Mouse (Mus musculus) adipocyte (in vitro differentiated cells): ENCODE results near the gene Xdh.

Source experiments
- DNase-seq: peaks from one replicate; pipeline ENCODE4 v3.0.0-alpha.2; 2016; ENCODE audit warnings: low spot score

Gene Xdh

DNA sequence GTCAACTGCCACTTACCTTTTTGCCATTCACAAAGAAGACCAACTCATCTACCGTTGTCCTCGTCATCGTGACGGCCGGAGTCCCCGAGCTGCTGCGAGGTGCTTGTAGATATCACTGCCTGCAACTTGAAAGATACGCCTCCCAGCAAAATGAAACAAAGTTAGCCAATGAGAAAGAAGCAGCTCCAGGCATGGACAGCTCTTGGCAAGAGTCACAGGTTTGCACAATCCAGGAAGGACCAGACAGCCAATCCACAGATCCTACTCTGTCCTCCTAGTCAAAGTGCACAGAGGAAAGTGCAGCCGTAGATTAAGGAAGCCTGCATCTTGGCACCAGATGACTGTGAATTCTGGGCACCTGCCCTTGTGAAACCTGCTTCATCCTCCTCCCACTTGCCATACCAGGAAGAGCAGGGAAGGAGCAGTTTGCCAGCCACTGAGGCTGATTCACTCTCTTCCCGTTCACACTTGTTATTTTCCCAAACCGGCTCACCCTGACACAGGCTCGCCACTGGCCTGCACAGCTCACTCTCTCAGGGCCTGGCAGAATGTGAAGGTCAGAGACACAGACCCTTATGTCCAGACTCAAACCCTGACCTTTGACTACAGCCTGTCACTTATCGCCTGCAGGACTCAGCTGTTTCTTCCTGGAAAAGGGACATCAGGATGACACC, at the start of gene Xdh:
Gene Xdh, minus strand, starts transcription at position 135 of the 674 bp plus-strand sequence.
- DNase-seq = peak; percentile 96

DNA sequence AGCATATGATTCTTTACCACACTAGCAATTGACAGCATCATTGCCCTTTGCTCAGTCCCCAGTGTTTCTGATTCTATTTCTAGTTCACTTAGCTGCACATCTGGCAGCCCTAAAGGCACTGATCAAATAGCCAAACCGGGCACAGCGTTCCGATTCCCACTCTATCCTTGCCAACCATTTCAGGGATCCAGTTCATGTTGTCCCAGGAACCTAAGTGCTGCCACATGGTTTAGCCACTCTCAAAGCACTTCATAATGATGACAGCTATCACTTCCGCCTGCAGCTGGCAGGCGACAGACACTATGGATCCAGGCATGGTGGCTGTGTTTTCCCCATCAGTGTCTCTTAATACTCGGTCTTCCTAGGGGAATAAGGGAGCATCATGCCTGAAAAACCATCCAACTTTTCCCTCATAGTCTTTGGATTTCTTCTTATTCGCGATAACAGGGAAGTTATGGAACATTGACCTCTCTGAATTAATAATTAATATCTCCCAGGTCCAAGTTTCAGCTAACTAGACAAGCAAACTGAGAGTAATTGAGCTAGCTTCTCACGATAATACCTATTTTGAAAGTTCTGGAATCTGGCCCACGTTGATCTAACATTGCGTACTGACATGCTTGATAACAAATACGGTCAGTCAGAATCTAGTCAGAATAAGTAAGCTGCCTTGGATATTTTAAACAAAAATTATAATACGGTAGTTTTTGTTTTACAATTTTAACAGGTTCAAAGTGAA, 46.1 kb upstream of the Xdh start:
- peak; percentile 54 for DNase-seq

DNA sequence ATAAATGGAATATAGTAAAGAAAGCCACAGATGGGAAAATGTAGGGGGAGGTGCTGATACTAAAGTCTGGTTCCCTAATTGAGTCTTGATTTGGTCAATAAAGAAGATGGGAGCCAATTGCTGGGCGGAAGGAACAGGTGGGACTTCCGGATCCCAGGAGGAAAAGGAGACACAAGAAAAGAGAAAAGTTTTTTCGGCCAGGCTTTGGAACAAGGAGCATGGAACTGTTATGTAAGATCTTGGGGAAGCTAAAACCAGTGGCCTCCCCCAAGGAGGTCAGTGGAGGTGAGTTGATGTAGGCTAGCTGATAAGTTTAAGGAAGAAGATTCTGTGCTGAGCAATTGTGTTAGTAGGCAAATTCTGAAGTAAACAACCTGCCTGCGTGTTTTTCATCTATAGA, 41.3 kb upstream of the Xdh start:
- no peak for DNase-seq

DNA sequence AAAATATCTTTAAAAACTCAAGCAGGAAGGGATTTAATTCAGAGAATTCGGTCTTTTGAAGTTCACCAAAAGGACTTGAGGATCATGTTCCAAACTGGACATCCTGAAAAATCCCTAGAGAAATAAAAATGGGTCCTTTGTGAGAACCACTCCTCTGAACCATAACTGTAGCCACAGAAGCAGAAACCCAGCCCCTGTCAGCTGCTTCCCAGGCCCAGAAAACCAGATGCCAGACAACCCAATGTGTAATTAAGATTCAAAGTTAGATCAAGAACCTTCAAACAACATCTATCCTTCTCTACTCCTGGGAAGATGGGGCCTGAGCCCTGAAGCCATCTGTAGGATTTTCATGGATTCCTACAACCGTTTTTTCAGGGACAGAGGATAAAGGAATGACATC, 36.6 kb upstream of the Xdh start:
- DNase-seq = no peak

DNA sequence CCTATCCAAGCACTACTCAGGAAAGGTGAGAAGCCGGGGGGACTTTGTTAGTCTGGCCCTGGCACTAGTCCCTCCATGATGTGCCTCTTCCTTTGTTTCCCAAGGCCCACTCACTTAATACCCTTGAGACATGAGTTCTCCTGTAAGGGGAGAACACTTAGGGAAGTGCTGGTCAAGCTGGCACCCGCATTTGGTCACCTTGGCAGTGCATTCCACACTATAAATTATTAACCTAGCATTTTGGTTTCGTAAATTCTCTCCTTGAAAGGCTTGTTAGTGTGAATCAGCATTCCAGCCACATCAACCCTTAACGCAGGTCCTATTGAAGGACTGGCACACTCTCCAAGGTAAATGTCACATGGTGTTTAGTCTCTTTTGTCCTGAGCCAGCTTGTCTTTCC, 35.9 kb upstream of the Xdh start:
- no peak for DNase-seq

DNA sequence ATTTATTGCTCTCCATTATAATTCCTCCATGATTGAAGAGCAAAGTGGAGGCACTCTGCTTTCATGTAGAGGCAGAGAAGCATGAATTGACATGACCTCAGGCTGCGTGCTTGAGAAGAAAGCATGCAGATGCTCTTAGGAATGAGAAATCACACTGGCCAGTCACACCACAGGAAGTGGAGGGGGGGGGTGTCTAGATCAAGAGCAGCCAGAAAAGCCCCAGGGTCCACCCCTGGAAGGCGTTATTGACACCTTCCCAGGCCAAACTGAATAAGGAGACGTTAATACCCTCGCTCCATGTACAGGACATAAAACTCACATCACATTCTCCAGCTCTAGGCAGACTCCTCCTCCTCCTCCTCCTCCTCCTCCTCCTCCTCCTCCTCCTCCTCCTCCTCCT, 34.5 kb upstream of the Xdh start:
- no peak for DNase-seq

DNA sequence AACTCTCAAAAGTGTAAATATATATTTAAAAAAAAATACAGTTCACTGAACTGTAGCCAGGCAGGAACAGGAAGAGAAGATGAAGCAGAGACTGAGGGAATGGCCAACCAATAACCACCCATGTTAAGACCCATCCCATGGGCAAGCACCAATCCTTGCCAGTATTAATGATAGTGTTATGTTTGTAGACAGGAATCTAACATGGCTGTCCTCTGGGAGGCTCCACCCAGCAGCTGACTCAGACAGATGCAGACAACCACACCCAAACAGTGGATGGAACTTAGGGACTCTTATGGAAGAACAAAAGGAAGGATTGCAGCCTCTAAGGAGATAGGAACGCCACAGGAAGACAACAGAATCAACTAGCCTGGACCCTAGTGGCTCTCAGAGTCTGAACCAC, 32.9 kb upstream of the Xdh start:
- DNase-seq = no peak

DNA sequence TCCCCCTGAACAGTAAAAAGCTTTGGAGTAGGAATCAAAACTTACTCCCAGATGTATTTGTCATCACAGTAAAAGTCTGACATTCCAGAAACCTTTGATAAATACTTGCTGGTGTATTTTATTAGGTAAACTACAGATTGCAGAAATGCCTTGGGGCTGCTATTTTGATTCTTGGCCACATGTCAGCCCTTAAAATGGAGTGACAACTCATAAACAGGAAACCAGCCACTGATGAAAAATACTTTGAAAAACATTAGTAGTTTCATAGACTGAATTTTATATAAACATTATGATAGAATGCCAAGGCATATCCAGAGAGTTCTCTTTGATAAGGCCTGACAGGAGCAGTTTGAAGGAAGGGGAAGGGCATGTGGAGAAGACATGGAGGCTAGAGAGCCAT, 26.1 kb upstream of the Xdh start:
- no peak for DNase-seq

DNA sequence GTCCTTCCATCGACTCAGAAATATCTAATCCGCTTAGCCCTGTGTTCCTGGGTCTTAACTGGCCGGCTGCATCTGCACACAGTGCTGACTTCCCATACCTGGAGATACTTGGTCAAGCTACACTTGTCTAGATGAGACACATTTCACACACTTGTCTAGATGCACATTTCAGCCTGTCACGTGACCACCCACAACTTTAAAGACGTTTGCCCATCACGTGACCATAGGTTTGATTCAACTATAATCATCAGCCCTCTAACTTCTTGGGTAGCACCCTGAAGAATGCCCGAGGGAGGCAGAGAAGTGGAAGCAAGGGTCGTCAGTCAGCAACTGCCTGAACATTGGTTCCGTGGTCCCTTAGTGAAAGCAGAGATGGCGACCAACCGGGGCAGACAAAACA, 22.7 kb upstream of the Xdh start:
- no peak for DNase-seq

DNA sequence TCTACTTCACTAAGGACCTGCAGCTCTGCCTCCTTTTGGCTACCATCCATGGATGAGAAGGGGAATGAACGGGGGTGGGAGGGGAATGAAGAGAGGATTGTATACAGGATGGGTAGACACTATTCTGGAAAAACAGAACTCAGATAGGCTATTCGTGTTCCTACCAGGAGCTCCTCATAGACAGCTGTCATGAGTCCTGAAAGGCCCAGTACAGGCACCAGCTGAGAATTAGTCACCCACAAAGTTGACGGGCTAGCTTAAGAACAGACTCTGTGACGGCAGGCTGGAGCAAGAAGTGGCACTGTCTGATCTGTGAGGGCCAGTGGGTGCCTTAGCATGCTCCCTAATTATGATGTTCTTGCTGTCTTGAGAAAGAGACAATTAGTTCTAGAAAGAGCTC, 21.3 kb upstream of the Xdh start:
- DNase-seq = no peak

DNA sequence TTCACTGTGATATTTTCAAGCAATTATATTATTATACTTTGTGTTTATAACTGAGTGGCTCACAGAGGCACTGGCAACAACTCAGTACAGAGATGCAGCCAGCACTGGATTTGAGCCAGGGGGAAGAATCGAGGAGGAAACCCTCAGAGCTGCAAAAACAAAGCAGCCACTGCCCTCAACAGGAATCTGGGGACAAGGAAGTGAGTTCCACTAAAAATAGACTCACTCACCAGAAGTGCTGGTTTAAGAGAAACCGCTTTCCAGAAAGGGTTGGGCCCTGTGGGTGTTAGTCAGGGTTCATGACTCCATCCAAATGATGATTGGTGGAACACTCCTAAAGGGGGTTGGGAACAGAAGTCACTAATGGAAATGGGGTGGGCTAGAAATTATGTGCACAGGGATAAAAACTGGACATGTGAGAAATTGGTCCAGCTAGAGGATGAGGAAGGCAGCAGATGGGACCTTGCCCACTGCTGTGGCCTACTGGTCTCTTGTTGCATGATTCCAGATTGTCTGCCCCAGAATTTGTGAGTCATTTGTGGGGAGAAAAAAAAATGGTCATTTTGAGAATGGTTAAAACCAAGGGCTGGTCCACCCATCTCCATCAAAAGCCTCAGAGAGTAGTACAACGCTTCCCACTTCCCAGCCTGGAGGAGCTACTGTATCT, 20.5 kb upstream of the Xdh start:
- DNase-seq = peak; percentile 92

- DNase-seq = no peak
Measured at GRCm38 (mm10) chr17:73964856-73965255, 14.9 kb upstream of the Xdh start.

GRCm38 (mm10) chr17:73962628-73963043, 12.6 kb upstream of the Xdh start:
- DNase-seq = peak; percentile 72

DNA sequence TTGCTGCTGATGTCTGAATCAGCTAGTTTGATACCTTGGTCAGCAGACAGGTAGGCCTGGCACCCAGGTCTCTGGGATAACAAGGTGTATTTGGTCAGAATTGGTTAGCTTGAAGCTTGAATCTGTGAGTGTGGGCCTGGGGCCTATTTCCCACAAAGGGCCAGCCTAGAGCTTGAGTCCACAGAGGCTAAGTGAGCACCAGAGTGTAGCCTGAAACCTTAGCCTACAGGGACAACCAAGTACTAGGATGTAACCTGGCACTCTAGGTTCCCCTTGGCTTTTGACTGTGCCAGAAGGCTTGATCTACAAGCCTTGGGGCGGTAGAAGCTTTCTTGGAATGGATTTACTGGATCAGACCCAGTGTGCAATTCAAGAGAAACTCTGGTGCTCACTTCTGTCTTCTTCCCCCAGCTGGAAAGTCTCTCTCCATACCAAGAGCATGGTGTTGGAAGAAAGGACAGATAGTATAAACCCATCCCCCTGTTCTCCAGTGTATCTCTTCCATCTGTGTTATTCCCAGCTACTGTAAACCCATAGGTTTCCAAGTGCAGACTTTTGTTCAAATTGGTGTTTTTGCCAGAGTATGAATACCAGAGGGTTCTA, 11.9 kb upstream of the Xdh start:
- DNase-seq = peak; percentile 36

DNA sequence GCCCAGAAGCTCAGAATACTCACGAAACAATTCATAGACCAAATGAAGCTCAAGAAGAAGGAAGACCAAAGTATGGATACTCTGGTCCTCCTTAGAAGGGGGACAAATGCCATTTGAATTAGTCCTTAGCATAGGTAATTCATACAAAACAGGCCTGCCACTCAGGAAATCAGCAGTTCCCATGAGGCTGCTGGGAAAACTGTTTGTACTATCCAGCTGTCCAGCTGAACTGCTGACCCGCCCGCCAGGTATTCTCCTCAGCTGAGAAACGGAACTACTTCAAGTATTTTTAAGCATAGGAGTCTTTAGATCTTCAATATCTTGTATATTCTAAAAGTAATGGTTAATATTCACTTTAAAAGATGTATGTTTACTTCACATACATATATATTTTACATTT, 10.7 kb upstream of the Xdh start:
- no peak for DNase-seq

DNA sequence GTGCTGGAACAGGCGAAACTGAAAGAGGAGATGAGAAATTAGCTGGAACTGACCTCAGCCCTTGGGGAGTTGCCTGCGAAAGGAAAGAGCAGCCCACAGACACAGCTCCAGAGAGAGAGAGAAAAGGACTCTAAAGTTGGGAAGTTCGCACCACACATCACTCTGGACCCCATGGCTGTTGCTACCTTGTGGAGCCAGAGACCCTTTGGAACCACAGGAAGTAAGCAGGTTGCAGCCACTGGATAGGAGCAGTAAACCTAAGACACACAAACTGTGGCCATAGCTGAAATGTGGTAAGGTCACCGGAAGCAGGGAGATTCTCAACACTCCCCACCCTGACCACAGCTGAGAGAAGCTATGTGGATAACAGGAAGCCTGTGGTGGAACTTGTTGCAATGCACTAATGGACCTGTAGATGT, 2.1 kb upstream of the Xdh start:
- DNase-seq = peak; percentile 35

DNA sequence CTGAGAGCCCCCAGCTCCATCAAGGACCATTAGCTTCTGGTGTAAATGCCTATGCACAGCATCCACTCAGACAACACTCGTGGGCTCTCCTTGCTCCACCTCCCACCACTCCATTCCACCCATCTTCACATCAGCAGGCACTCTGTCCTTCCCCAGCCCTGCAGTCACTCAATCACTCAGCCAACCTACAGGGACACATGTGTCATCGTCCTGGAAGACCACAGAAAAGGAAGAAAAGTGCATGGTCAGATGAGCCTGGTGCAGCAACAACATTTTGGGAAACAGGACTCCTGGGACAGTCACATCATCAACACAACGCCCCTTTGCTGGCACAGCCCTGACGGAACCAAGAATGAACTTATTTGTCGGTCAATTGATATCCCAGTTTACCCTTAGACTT, 974 bp upstream of the Xdh start:
- no peak for DNase-seq

DNA sequence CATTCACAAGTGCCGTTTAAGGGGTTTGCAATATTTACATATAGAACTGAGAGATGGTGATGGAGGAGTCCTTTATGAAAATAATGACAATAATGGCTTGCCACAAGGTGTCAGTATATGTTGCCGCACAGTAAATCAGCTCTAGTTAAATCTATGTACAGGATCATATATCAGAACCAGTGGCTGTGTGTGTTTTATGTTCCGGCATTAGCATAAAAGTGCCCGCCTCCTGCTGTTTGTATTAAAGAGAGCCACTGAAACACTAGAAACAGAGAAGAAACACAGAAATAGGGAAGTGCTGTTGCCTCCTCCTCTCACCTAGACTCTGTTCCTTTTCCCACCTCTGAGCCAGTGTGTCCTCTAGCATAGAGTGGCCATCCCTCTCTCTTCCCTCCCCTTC, 498 bp downstream of the Xdh start:
- DNase-seq = peak; percentile 73

GRCm38 (mm10) chr17:73948801-73949200, 1.2 kb downstream of the Xdh start:
- peak; percentile 87 for DNase-seq

DNA sequence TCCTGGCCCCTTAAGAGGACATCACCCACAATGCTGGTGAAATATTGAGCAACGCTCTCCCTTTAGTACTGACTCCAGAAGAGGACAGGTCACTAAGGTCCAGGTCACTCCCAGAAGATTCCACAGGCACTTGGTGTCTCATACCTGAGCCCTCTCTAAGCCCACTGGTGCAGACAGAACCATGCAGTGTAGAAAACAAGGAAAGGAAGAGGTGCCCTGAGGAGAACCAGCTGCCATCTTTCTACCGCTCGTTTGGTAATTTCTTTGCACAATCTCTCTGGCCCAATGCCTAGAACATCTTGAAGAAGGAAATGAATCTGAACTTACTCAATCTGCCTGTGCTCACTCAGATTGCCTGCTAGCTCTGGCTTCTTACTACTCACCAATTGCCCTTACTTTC, 2.0 kb downstream of the Xdh start:
- peak; percentile 99 for DNase-seq

- DNase-seq = peak; percentile 83
Measured at GRCm38 (mm10) chr17:73946856-73947255, 3.1 kb downstream of the Xdh start.

- DNase-seq = no peak
Measured at GRCm38 (mm10) chr17:73944661-73945060, 5.3 kb downstream of the Xdh start.
